Mouse (Mus musculus) c-Kit-positive CD71-positive TER-119-positive erythroid progenitor cells, embryonic 14.5 days (primary cell): ENCODE results near the gene Ahnak.
"Not testable (repeated sequence)": the region's sequence is repeated elsewhere in the genome, so short reads cannot be mapped to it uniquely, and the experiment has no call there.

Source experiments
- DNase-seq: peaks from one replicate; pipeline ENCODE4 v3.0.0-alpha.2; 2013; ENCODE audit warnings: low spot score

The Ahnak gene

GRCm38 (mm10) chr19:9041074-9041473 lies 52.0 kb downstream of the Ahnak start:
- DNase-seq = no peak

DNA sequence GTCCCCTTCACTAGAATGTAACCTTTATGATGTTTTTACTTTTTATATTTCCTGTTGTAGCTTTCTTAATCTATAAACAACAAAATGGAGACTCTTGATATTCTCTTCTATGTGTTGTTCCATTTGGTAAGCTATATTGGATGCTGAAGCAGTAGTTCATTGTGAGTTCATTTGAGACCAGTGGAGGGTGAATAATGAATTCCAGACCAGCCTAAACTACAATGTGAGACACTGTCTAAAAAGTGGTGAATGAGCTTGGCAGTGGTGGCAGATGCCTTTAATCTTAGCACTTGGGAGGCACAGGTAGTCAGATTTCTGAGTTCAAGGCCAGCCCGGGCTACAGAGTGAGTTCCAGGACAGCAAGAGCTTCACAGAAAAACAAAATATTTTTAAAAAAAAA lies 54.0 kb downstream of the Ahnak start:
- no peak for DNase-seq

GRCm38 (mm10) chr19:9044291-9044690 lies 55.2 kb downstream of the Ahnak start:
- DNase-seq = no peak

- DNase-seq = no peak
Measured at GRCm38 (mm10) chr19:9047207-9047945, 58.3 kb downstream of the Ahnak start.

DNA sequence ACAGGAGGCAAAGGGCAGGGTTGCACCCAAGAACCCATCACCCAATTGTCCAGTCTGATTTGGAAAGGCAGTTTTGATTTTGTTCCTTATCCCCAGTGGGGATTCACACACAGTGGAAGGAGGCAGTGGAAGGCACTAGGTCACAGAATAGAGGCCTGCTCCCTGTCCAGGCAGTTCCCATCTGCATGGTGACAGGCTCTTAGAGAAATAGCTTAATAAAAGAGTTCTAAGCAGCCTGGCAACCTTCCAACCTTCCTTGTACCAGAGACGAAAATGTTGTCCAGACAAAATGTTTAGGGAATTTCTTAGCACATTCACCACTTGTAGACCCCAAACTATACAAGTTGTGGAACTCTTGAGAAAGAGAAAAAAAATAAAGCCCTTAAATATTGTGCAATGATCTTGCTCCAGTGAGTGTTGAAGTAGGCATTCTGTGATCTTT lies 58.9 kb downstream of the Ahnak start:
- DNase-seq = no peak

- DNase-seq = no peak
Measured at GRCm38 (mm10) chr19:9048981-9049687, 60.0 kb downstream of the Ahnak start.

- DNase-seq = peak; percentile 72
Measured at GRCm38 (mm10) chr19:9050294-9051229, 61.5 kb downstream of the Ahnak start.

DNA sequence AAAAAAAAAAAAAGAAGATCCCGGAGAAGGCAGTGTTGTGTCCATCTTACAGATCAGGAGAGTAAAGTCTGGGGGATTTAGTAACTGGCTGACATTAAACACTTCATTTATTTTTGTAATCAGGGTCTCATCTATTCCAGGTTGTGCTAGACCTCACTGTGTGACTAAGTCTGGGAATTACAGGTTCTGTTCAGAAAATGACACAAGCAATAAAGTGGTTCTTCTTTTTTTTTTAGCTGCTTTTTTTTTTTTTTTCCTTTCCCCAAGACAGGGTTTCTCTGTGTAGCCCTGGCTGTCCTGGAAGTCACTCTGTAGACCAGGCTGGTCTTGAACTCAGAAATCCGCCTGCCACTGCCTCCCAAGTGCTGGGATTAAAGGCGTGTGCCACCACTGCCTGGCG lies 62.9 kb downstream of the Ahnak start:
- not testable (repeated sequence) for DNase-seq

- DNase-seq = peak; percentile 50
Measured at GRCm38 (mm10) chr19:9052803-9053431, 63.8 kb downstream of the Ahnak start.

DNA sequence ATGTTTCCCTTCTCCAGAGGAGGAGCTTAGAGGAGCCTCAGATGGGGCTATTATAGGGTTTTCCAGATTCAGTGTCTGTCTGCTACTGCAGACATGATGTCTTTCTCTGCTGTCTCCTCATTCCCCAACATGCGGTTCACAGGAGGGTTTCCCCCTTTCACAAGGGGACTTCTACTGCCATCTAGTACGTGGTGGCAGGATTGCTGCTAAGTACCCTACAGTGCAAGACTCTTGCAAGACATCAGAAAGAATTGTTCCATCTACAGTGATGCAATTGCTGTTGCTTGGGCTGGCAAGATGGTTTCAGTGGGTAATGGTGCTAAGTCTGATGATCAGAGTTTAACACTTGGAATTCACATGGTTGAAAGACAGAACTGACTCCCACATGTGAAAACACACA lies 66.1 kb downstream of the Ahnak start:
- no peak for DNase-seq

DNA sequence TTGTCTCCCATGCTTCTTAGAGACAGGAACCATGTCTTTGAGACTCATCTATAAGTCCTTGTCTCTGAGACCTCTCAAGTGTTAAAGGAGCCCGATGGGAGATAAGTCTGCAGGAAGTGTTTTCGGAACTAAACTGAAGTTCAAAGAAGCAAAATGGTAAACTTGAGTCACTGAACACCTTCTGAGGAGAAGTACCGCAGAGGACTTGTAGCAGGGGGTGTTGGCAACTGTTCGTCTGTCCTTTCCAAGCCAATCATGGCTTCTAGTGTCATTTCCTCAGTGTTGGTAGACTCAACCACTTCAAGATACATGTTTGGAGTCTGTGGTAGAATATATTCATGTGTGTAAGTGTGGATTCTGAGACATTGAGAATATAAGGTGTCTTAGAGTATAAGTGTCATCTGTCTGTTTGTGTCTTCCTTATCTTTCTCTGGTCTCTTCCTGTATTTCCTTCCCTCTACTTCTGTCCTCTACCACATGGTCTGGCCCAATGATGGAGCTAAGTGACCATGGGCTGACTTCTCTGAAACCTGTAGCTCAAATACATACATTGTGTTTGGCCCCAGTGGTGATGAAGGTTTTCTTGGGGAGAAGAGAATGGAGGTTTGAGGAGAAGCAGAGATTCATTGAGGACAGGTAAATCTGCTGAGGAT lies 66.7 kb downstream of the Ahnak start:
- DNase-seq = no peak

GRCm38 (mm10) chr19:9057679-9058078 lies 68.6 kb downstream of the Ahnak start:
- no peak for DNase-seq

DNA sequence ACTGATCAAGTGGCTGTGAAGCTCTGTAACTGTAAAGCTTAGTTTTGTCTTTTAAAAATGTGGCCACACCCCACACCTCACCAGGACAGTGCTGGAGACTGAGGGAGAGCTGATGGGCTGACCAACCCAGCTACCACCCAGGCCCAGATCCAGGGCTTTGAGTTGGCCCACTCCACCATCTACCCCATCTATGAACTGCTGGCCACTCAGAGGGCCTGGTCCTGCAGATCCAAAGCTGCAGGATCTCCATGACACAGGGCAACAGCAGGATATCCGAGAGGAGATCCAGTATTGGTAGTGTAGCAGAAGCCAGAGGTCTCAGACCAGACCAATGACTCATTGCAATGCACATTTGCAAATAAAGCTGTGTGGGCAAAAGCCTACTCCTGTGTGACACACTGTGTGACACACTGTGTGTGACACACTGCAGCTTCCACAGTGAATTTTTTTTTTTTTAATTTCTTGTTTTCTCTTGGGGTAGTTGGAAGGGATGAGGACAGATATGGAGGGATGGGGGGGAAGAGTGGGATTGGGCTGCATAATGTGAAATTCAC lies 69.3 kb downstream of the Ahnak start:
- DNase-seq = no peak

DNA sequence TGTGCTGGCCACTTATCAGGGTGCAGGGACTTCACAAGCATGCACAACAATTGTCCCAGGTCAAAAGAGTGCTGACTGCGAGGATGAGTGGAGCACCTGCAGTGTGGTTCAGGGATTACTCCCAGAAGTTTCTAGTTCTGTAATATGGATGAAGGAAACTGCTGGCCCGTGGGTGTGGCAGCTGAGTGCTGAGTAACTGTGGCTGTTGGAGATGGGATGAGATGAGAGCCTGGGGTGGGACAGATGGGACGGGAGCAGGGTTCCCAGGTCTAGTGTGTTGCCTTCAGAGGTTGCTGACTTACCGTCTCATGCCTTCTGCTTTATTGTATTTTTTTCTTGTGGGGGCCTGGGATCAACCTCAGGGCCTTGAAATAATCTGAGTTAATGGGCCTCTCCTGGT lies 69.9 kb downstream of the Ahnak start:
- no peak for DNase-seq

- DNase-seq = no peak
Measured at GRCm38 (mm10) chr19:9059391-9059790, 70.3 kb downstream of the Ahnak start.

DNA sequence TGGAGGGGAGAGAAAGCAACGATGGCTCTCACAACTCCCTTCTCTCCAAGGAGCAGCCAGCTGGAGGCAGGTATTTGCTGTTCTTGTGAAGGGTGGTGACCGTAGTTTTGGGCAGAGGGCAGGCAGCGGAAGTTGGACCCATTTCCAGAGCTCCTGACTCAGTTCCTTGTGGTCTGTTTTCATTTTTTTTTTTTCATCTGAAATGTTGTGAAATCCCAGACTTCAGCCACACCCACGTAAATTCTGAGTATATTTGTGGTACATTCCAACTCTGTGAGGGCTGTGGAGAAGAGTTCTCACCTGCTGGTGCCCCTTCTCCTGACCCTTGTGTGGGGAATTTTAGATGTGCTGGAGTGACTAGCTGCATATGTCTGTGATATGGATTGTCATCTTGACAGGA lies 71.0 kb downstream of the Ahnak start:
- DNase-seq = no peak

GRCm38 (mm10) chr19:9061221-9061893 lies 72.3 kb downstream of the Ahnak start:
- no peak for DNase-seq

- no peak for DNase-seq
Measured at GRCm38 (mm10) chr19:9062822-9063221, 73.7 kb downstream of the Ahnak start.

GRCm38 (mm10) chr19:9063831-9064230 lies 74.7 kb downstream of the Ahnak start:
- DNase-seq = no peak
